Mouse (Mus musculus) G1E (cell line): Measurements from ENCODE around the gene Setx.

Experiments used
- CTCF ChIP-seq: IDR thresholded peaks from 2 replicates; pipeline ENCODE4 v1.5.1; 2012; ENCODE audit warnings: low read depth, low read length, inconsistent platforms, mixed read lengths
- GATA1 ChIP-seq: IDR thresholded peaks from 2 replicates; pipeline ENCODE4 v1.6.1; 2012; ENCODE audit warnings: borderline replicate concordance, low read length, inconsistent platforms, mixed read lengths
- GATA2 ChIP-seq: IDR thresholded peaks from 2 replicates; pipeline ENCODE4 v1.6.1; 2012; ENCODE audit warnings: low read depth, low read length, inconsistent platforms, borderline replicate concordance
- POLR2AphosphoS5 ChIP-seq: IDR thresholded peaks from 2 replicates; pipeline ENCODE4 v1.6.1; 2012; ENCODE audit warnings: low read depth, low read length, inconsistent platforms; ENCODE audit not compliant: insufficient replicate concordance
- TAL1 ChIP-seq: conservative IDR thresholded peaks from 2 replicates; pipeline ENCODE4 v1.6.1; 2012; ENCODE audit warnings: low read depth, low read length, inconsistent platforms, mixed read lengths

DNA sequence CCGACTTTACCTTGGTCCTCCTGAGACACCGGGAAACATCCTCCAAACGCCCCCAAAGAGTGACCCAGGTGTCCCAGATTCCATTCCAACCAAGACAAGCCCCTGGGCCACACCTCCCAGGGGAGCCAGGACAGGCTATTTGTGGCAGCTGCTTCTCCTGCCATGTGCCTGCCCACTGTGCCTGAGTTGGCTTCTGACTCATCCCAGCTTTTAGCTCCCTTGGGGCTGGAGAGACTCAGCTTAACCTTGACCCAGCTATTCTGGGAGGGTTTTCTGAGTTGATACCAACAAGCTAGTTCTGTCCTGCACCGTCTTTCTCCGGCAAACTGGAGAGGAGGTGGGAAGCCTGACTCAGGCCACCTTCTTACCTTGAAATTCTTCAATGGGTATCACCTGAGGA lies 74.5 kb downstream of the Setx start:
- TF ChIP-seq CTCF, result no peak
- TF ChIP-seq GATA1, result no peak
- TF ChIP-seq TAL1, result no peak
- TF ChIP-seq POLR2AphosphoS5, result no peak
- TF ChIP-seq GATA2, result no peak
